Mouse (Mus musculus): ENCODE results near the gene Cdc42bpg. TPM values are rescaled to one million over a fixed set of nuclear protein-coding genes. Genes with fewer than 3 reads are reported as not detected.

Gene Cdc42bpg
- total RNA-seq, 2 experiments from 2014 or later = 3.9 to 4.6 TPM

DNA sequence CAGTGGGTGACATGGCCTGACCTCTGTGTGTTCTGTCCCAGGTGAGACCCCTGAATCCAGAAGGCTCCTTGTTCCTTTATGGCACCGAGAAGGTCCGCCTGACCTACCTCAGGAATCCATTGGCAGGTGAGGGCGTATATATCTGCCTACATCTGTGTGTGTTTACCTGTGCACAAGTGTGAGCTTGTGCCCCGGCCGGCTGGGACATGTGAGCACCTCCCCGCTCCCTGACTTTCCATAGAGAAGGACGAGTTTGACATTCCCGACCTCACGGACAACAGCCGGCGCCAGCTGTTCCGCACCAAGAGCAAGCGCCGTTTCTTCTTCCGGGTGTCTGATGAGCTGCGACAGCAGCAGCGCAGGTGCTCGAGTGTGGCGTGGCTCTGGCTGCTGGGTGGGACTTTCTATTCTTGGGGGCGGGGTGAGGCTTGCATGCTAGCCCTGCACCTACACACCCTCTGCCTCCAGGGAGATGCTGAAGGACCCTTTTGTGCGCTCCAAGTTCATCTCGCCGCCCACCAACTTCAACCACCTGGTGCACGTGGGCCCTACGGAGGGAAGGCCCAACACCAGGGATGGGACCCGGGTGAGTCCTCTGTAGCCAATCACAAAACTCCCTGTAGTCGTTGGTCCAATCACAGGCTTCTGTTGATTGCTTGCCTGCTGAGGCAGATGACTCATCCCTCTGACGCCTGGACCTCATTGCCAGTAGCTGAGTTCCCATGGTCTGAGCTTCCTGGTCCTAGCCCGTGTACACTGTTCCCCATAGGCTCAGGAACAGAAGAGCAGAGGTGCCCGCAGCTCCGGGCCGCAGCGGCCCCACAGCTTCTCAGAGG lies 15.7 kb downstream of the Cdc42bpg start:
- DNase-seq (ENCODE audit: extremely low spot score in 1 of 2, low spot score in 1 of 2) = no peak

GRCm38 (mm10) chr19:6324751-6325150 lies 18.5 kb downstream of the Cdc42bpg start:
- DNase-seq (ENCODE audit: extremely low spot score in 1 of 2, low spot score in 1 of 2) = no peak

- no peak for DNase-seq (ENCODE audit: extremely low spot score in 1 of 2, low spot score in 1 of 2)
Observed at GRCm38 (mm10) chr19:6331178-6331577, 24.9 kb downstream of the Cdc42bpg start.

DNA sequence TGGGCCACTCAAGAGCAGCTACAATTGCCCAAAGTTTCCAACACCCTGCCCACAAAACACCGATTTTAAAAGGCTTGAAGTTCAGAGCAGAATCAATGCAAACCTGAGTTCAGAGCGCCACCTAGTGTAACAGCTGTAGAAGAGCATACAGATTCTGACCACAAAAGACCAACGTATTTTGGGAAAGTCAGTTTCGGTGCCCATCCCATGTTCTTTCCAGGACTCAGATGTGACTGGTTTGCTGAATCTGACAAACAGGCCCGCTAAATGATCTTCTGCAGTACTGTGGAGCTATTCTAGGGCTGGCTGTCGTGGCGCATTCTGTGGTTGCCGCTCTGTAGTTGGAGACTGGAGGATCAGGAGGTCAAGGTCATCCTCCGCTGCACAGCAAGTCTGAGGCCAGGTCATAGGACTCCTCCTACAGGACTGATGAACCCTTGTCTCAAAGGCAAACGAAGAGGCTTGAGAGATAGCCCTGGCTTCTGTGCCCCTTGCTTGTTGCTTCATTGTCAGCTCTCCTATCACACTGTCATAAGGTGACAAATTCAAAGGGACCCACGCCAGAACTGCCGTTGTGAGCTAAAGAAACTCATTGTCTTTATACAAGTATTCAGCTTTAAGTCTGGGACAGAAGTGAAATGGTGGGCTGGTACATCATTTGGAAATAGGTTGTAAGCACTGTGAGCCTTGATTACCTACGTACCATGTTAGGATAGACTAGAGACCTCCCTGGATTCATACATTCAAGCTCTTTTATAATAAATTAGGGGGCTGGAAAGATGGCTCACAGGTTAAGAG lies 25.7 kb downstream of the Cdc42bpg start:
- peak in 1 of 2 experiments; percentile 66 for DNase-seq (ENCODE audit: extremely low spot score in 1 of 2, low spot score in 1 of 2)

DNA sequence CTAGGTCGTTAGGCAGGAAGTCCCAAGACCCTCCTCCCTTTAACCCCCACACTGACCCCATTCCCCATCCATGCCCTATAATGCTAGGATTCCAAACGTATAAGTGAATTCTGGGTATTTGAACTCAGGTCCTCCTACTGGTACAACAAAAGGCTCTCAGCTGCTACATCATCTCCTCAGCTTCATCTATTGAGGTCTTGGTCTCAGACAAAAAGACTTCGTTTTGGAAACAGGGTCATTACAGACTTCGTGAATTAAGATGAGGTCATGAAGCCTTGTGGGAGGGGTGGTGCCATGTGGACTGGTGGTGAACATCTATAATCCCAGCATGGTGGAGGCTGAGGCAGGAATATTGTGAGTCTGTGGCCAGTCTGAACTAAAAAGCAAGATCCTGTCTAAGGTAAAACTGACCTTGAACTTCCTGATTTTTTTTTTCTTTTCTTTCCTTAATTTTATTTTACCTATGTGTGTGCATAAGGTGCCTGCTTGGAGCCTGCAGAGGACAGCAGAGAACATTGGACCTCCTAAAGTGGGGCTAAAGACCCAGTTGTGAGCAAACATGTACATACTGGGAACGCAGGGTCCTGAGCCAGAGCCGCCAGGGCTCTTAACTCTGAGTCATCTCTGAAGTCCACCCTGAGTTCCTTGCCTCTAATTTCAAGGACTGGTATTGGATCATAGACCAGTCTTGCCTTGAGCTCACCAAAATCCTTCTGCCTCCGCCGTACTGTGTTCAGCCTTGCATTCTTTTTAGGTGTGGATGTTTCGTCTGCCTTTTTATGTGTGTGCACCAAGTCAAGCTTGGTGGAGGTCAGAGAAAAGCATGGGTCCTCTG lies 27.7 kb downstream of the Cdc42bpg start:
- no peak for DNase-seq (ENCODE audit: extremely low spot score in 1 of 2, low spot score in 1 of 2)

DNA sequence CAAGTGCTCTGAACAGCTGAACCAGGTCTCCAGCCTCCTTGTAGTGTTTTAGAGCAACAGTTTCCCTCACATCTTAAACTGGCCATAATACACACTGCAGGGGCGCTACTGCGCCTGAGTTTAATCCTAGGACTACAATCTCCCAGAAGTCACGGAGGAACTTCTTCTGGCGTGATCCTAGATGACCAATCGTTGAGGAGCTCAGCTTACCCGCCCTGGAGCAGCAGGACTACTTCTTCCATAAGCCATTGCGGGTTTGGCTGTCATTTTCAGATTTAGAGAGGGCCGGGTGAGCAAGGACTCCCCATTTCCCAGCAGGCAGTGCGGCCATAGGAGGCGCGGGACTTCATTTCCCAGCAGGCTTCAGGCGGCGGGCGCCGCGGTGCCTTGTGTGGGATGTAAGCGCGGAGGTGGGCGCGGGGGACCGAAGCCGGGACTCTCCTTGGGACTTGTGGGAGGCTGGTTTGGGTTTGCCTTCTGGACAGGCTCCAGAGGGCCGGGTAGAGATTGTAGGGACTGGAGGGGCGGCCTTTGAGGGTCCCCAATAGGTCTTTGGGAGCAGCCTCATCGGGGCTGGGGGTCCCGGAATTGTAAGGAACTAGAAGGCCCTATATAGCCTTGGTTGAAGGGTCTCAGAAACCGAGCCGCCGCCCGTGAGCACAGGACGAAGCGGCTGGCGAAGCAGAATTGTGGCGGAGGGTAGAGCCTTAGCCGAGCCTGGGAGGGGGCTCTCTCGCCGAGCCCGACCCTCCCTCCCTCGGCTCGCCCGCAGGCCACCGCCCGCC lies 28.6 kb downstream of the Cdc42bpg start, which contains the start of gene Men1:
Gene Men1, plus strand, starts transcription at position 307 of the 785 bp plus-strand sequence.
- DNase-seq (ENCODE audit: extremely low spot score in 1 of 2, low spot score in 1 of 2) = peak; percentile 86 to 87

- no peak for DNase-seq (ENCODE audit: extremely low spot score in 1 of 2, low spot score in 1 of 2)
Observed at GRCm38 (mm10) chr19:6335458-6335827, 29.2 kb downstream of the Cdc42bpg start.

- no peak for DNase-seq (ENCODE audit: extremely low spot score in 1 of 2, low spot score in 1 of 2)
Observed at GRCm38 (mm10) chr19:6336920-6337319, 30.7 kb downstream of the Cdc42bpg start.

GRCm38 (mm10) chr19:6338171-6338570 lies 31.9 kb downstream of the Cdc42bpg start:
- DNase-seq (ENCODE audit: extremely low spot score in 1 of 2, low spot score in 1 of 2) = no peak

DNA sequence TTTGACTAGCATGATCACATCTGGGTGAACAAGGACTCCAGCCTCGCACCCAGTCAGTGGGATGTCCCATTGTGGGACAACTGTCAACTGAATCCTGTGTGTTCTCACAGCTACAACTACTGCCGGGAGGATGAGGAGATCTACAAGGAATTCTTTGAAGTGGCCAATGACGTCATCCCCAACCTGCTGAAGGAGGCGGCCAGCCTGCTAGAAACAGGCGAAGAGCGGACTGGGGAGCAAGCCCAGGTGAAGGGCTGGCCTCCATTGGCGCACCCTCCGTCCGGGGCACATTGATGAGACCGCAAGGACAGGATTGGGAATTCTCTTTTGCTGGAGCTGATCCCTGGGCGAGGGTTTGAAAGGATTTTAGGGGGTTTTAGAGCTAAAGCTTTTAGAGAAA lies 32.5 kb downstream of the Cdc42bpg start:
- DNase-seq (ENCODE audit: extremely low spot score in 1 of 2, low spot score in 1 of 2) = no peak

- DNase-seq (ENCODE audit: extremely low spot score in 1 of 2, low spot score in 1 of 2) = no peak
Observed at GRCm38 (mm10) chr19:6339191-6339590, 32.9 kb downstream of the Cdc42bpg start.

DNA sequence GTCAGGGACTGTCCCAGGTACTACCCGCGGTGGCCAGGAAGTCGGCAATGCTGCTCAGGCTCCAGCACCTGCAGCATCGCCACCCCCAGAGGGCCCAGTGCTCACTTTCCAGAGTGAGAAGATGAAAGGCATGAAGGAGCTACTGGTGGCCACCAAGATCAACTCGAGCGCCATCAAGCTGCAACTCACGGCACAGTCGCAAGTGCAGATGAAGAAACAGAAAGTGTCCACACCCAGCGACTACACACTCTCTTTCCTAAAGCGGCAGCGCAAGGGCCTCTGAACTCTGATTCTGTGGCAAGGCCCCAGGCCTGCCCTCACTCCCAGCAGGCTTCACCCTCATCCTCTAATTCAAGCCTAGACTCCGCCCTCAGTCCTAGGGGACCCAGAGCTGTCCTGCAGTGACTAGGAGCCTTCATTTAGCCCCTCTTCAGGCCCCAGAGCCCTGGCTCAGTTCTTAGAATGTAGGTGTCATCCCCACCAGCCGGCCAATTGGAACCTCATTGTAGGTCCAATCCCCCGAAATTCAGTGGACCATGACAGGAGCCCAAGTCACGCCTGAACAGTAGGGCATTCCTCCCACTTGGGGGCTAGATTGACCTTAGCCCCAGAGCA lies 33.7 kb downstream of the Cdc42bpg start:
- no peak for DNase-seq (ENCODE audit: extremely low spot score in 1 of 2, low spot score in 1 of 2)

GRCm38 (mm10) chr19:6340524-6341452 lies 34.5 kb downstream of the Cdc42bpg start, which contains the start of gene Map4k2:
Gene Map4k2, plus strand, starts transcription at chr19:6341135.
- DNase-seq (ENCODE audit: extremely low spot score in 1 of 2, low spot score in 1 of 2) = peak; percentile 64 to 65

GRCm38 (mm10) chr19:6341453-6342077 lies 35.3 kb downstream of the Cdc42bpg start:
- no peak for DNase-seq (ENCODE audit: extremely low spot score in 1 of 2, low spot score in 1 of 2)

- no peak for DNase-seq (ENCODE audit: extremely low spot score in 1 of 2, low spot score in 1 of 2)
Observed at GRCm38 (mm10) chr19:6342276-6342933, 36.1 kb downstream of the Cdc42bpg start.

GRCm38 (mm10) chr19:6343066-6343925 lies 37.0 kb downstream of the Cdc42bpg start:
- no peak for DNase-seq (ENCODE audit: extremely low spot score in 1 of 2, low spot score in 1 of 2)
